Mouse (Mus musculus) gonadal fat pad, adult 2 months (tissue): ENCODE results near the gene Tmem151b. TPM values are rescaled to one million over a fixed set of nuclear protein-coding genes. Genes with fewer than 3 reads are reported as not detected.

Experiments used
- DNase-seq: peaks from one replicate; pipeline ENCODE4 v3.0.0-alpha.2; 2012; ENCODE audit warnings: low read depth
- polyA plus RNA-seq: library from polyadenylated mRNA; depleted of rRNA; stranded (reverse); fragments of >200 nt; gene quantifications from 2 replicates; pipeline ENCODE4 v1.2.3, GENCODE M21; 2012; rRNA removed

The Tmem151b gene
- polyA plus RNA-seq = 1.0 and 1.6 TPM in 2 replicates

DNA sequence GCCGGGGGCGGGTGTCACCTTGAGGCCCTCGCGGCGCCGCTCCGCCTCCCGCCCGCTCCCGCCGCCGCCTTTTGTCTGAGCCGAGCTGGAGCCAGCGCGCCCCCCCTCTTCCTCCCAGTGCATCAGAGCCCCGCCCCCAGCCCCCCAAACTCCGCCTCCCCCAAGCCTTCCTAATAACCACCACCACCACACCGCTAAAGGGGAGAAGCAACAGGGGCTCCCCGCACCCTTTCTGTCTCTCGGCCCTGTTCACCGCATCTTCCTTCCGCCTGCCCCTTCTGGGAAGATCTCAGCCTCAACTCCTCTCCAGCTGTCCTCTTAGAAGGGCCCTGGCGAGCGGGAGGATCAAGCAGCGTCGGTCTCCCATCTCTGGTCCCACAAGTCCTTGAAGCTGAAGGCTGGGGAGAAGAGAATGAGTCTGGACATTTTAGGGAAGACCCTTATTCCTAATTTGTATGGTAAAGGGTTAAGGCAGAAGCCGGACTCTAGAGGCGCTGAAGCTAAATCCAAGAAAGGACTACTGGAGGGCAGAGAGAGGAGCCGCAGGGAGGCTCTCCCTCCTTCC, at the start of gene Tmem151b:
TSS of gene Tmem151b (minus strand) at position 61 of the 565 bp plus-strand sequence.
- no peak for DNase-seq

- DNase-seq = no peak
Observed at GRCm38 (mm10) chr17:45598891-45599290, 49.4 kb upstream of the Tmem151b start.

- DNase-seq = no peak
Observed at GRCm38 (mm10) chr17:45598376-45598775, 48.9 kb upstream of the Tmem151b start.

- no peak for DNase-seq
Observed at GRCm38 (mm10) chr17:45597787-45598186, 48.3 kb upstream of the Tmem151b start.

GRCm38 (mm10) chr17:45596631-45597396, 47.3 kb upstream of the Tmem151b start:
- DNase-seq = no peak

- DNase-seq = no peak
Observed at GRCm38 (mm10) chr17:45595736-45596390, 46.4 kb upstream of the Tmem151b start.

DNA sequence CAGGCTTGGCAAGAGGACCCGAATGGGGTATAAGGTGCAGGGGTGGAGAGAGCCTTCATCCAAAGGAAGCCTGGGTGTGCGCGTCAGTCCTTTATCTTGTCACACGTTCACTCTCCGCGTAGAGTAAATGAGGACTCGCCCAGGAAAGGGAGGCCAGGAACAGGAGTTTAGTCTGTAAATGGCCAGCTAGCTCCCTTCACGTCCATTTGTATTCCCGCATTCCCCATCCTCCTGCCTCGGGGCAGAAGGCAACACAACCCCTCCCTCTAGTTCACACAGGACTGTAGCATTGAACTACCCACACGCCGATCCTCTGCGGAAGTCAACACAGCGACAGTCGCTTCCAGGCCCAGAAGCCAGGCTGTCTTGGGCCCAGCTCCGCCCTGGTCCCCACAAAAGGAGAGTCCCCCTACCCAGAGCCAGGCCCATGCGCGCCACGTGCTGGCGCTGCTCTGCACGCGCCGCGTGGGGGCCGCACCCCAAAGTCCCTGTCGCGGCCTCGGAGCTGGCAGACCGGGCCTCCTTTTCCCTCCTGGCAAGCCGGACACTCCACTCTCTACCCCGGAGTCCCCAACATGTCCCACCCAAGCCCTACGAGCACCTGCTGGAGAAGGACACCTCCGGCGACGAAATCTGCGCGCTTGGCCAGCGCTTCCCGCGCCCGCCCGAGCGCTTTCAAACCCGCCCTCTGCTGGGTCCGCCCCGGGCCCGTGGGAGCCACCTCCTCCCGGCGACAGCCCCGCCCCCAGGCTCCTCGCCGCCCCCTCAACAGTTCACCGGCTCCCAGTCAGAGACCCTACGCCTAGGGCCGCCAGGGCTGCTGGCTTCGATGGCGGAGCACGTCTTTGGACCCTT, 45.6 kb upstream of the Tmem151b start:
- no peak for DNase-seq

DNA sequence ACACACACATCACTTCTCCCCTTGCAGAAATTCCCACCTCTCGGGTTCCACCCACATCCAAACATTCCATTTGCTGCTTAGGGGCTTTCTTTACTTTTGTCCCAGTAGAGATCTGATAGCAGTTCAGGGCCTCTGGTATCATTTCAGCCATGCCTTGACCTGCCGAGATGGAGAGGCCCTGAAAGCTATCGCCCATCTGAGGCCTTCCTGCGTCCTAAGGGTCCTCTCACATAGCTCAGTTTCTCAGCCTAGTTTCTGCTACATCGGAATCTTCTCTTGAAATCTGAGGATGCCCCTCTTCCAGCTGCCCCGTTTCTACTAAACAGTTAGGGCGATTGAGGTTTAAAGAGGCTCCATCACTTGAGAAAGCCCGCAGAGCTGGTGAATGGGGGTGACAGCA, 44.7 kb upstream of the Tmem151b start:
- DNase-seq = no peak

GRCm38 (mm10) chr17:45593479-45593878, 44.0 kb upstream of the Tmem151b start:
- no peak for DNase-seq

DNA sequence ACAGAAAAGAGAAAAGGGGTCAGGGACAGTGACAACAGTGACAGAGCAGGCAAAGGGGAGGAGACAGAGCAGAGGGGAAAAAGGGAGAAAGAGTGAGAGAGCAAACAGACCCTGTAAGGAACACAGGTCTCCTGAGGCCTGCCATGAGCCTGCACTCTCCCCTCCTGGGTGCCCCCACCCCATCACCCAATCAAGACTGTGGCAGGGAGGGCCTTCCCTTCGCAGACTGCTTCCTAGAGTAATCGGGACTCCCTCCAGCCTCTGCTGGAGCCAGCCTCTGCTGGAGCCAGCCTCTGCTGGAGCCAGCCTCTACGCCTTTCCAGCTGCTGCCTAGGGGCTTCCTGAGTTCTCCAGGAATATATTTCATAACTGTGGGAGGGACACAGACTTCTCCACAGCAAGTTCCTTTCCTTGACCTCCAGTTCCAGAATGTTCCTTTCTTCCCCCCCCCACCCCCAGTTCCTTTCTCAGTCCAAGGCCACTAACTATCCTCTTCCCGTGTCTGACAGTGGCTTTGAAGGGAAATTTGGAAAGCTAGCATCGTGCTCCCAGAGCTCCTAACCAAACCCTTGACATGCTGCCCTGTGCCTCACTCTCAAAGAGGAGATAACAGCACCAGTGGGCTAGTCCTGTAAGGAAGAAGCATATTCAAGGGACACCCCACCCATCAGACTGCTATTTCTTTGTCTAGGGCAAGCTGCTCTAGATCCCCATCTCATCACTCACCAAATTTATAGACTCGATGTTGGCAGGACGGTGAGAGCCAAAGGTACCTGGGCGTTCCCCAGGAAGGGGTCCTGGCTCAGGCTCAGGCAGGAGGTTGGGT, 43.3 kb upstream of the Tmem151b start:
- no peak for DNase-seq

DNA sequence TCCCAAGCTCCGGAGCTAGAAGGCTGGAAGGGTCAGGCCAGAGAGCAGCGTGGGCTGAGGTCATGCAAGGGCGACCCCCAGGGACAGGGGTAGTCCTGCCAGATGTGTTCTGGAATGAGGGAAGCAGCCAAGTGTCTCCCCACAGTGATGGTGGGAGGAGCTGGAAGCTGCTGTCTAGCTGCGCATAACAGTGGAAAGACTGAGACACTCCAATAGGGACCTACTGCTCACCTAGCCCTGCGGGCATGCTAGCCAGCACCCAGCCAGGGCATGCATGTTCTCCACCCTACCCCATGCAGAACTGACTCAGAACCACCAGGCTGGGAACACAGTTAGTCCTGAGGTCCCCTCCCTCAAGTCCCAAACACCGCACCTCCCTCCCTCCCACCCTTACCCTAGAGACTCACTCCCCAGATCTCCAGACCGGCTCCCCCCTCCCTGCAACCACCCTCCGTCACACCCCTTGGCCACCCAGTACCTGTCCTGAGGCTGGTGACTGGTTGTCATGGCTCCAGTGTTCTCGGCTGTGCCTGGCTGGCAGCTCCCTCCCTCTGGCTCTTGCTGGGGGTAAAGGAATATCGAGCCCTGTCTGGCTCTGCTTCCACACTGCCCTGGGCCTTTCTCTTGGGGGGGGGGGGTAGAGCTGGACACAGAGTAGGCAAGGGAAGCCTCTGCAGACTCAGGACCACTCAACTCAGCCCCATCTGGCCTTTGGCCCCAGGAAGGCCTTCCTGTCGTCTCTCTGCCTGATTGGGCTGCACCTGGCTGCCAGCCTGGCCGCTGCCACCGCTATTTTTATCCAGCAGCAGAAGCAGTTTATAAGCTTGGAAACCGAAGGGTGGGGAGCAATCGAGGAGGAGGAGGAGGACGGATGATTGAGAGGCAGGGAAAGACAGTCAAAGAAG, 42.5 kb upstream of the Tmem151b start:
- DNase-seq = no peak

DNA sequence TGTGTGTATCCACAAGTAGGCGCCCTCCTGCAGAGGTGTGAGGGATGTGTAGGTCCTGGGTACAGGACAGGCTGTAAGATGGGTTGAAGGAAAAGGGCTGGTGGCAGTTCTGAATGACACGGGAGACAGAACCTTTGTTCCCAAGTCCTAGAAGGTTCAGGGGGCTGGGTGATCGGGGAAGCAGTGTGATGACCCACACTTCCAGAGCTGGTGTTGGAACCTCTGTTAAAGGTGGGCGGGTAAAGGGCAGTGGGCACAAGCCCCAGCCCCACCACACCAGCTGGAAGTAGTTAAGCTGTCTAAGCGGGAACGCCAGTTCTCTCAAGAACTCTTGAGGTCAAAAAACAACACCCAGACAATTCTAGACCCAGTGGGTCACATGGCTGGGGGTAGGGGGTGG, 40.9 kb upstream of the Tmem151b start:
- DNase-seq = no peak

DNA sequence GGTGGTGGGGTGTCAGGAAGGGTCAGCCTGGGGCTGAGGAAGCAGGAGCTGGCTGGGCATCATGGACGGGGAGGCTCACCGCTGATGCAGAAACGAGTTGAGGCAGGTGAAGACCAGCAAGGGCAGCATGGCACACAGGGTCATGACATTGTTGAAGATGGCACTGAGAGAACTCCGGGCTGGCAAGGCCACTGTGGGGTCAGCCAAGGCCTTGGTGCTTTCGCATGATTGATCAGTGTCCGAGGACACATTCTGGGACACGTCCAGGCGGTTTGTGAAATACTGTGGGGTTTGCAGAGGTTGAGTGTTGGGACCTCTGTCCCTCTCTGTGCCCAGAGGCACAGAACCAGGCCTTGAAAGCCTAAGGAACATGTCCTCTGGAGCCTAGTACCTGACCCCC, 40.4 kb upstream of the Tmem151b start:
- DNase-seq = no peak

DNA sequence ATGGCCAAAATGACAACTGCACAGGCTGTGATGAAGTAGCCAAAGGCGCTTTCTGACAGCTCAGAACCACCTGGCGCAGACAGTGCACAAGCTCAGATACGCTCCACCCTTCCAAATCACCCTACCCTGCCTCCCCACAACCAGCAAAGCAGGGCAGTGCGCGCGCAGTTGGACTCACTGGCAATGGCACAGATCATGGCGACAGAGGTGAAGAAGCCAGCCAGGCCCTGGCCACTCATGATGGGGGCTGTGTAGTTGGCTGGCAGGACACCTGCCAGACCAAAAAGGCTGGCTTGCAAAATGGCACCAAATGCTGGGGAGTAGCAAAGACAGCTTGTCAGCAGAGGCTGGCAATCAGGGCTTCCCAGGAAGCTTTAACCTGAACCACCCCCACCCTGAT, 39.8 kb upstream of the Tmem151b start:
- DNase-seq = no peak

DNA sequence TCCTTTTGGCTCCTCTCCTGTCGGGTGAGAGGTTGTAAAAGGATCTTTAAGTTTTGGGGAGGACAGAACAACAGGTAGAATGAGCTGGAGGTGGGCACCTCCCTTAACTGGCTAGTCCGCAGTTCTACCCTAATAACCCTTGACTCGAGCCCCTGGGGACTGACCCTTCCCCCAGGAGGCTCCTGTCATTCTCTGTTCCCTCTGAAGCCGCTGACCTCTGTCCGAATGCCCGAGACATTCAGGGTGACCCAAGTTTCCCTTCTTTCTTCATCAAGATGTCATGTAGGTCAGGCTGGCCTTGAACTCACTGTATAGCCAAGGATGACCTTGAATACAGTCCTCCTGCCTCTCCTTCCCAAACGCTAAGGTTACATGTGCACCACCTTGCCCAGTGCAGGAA, 38.9 kb upstream of the Tmem151b start:
- DNase-seq = no peak

GRCm38 (mm10) chr17:45586449-45586837, 37.0 kb upstream of the Tmem151b start:
- no peak for DNase-seq

GRCm38 (mm10) chr17:45585725-45586448, 36.4 kb upstream of the Tmem151b start:
- DNase-seq = no peak

GRCm38 (mm10) chr17:45584939-45585678, 35.6 kb upstream of the Tmem151b start:
- DNase-seq = no peak
